Mouse (Mus musculus): ENCODE results near the gene Wdfy3.

DNA sequence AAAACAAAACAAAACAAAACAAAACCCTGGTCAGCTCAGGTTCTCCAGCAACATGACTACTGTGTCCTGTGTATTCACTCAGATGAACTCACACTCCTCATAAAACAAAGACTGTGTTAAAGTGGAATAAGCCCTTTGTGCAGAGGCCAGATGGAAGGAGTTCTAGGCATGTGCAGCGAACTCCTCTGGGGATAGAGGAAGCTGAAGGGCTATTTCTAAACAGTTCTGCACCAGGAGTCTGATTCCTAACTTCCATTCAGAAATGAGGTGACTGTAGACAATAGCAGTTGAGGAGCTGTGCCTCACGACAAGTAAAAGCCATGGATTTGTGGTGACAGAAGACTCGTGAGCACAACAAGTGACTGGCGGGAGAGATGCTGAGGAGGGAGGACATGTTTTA, 2.3 kb upstream of the Wdfy3 start:
- TF ChIP-seq CTCF (IDR thresholded peaks at IDR 0.05; ENCODE audit: borderline replicate concordance, extremely low read depth, insufficient read depth, insufficient read length): no peak
- no peak for TF ChIP-seq POLR2A (IDR thresholded peaks at IDR 0.05; ENCODE audit: borderline replicate concordance, extremely low read depth, insufficient read depth, insufficient read length, poor library complexity, severe bottlenecking)

Measured in brain, embryonic 14.5 days (tissue).